Mouse (Mus musculus) liver, postnatal 0 days (tissue): Measurements from ENCODE around the gene Dab1. TPM values are rescaled to one million over a fixed set of nuclear protein-coding genes. Genes with fewer than 3 reads are reported as not detected.

ENCODE experiments used
- ATAC-seq: fragments of 200-750 bp; cut with Nextera tagmentation; 2 replicates; pipeline ENCODE4 v1.8.0; 2017; ENCODE audit warnings: mild to moderate bottlenecking, moderate library complexity
- DNase-seq: peaks from one replicate; pipeline ENCODE4 v3.0.0-alpha.2; 2016
- H3K27ac ChIP-seq: fragments of 300-500 bp; sonication (generic); 2 replicates; pipeline ENCODE4 v1.5.1; 2014; ENCODE audit warnings: antibody characterized with exemption, moderate library complexity, mild to moderate bottlenecking, low read depth
- H3K27me3 ChIP-seq: fragments of 300-500 bp; sonication (generic); 2 replicates; pipeline ENCODE4 v1.6.1; 2014; ENCODE audit warnings: low read length, control low read depth, mixed read lengths; ENCODE audit not compliant: insufficient read depth
- H3K36me3 ChIP-seq: fragments of 300-500 bp; sonication (generic); replicated peaks from 2 replicates; pipeline ENCODE4 v1.6.1; 2014; ENCODE audit warnings: mild to moderate bottlenecking, control low read depth, low read length, moderate library complexity, mixed read lengths; ENCODE audit not compliant: insufficient read depth
- H3K4me1 ChIP-seq: fragments of 300-500 bp; sonication (generic); 2 replicates; pipeline ENCODE4 v1.6.1; 2014; ENCODE audit warnings: antibody characterized with exemption, mild to moderate bottlenecking, control low read depth; ENCODE audit not compliant: insufficient read depth
- H3K4me2 ChIP-seq: fragments of 300-500 bp; sonication (generic); 2 replicates; pipeline ENCODE4 v1.6.1; 2014; ENCODE audit warnings: low read depth, mild to moderate bottlenecking, low read length, moderate library complexity, mixed read lengths
- H3K4me3 ChIP-seq: fragments of 300-500 bp; sonication (generic); 2 replicates; pipeline ENCODE4 v1.5.1; 2014; ENCODE audit warnings: low read depth, low read length
- H3K9ac ChIP-seq: fragments of 300-500 bp; sonication (generic); replicated peaks from 2 replicates; pipeline ENCODE4 v1.6.1; 2014; ENCODE audit warnings: mild to moderate bottlenecking, moderate library complexity
- H3K9me3 ChIP-seq: fragments of 300-500 bp; sonication (generic); 2 replicates; pipeline ENCODE4 v1.6.1; 2016; ENCODE audit warnings: mild to moderate bottlenecking, control low read depth, low read length, mixed read lengths
- CTCF ChIP-seq: sonication (generic); IDR thresholded peaks from 2 replicates; pipeline ENCODE4 v1.5.1; 2016; ENCODE audit warnings: antibody characterized with exemption, low read depth
- EP300 ChIP-seq: IDR thresholded peaks from 2 replicates; pipeline ENCODE4 v1.6.1; 2016; ENCODE audit warnings: antibody characterized with exemption, low read depth, mild to moderate bottlenecking
- WGBS: fragments of 180-500 bp; shearing (Covaris S2); extraction: QIAGEN DNeasy Blood & Tissue Kit; methylation state at CpG from one replicate; pipeline ENCODE4 v1.1.7; 2014; ENCODE audit not compliant: insufficient replicate concordance; 5-methylcytosine and 5-hydroxymethylcytosine counted together
- polyA plus RNA-seq: library from polyadenylated mRNA; unstranded; fragments of >200 nt; fragmentation: Nextera tagmentation; extraction: Ambion mirVana; gene quantifications from 2 replicates; pipeline ENCODE4 v1.2.1, GENCODE M21; 2015

Dab1 gene
- polyA plus RNA-seq, 1 experiment from 2014 or later = 1.1 TPM

DNA sequence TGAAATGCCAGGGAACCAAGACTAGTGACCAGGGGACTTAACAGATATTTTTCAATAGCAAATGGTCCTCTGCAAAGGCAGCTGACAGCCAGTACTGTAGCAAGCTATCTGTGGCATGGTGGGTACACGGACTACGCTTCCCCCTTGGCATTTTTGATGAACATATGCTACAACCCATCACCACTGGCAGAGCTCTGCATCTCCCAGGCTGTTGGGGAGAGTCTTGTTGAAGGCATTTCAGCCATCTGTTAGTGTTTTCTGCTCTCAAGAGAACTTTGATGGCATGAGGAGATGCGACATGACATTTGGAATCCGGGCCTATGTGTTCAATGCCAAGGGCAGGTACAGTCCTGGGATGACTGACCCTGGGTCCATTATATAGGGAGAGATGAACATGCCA lies 443.2 kb downstream of the Dab1 start:
- H3K27me3 ChIP-seq = no peaks in the 10 kb centered on the region
- no peak overlapping the region for H3K4me2 ChIP-seq
- H3K4me1 ChIP-seq = no peaks in the 10 kb centered on the region
- TF ChIP-seq CTCF = no peak
- no peak for TF ChIP-seq EP300
- no peak for DNase-seq
- no peaks in the 10 kb centered on the region for H3K9me3 ChIP-seq
- no peaks in the 10 kb centered on the region for H3K36me3 ChIP-seq
- H3K9ac ChIP-seq = no peak overlapping the region
- H3K4me3 ChIP-seq = no peak overlapping the region
- 76% methylated on average over 4 of the region's 4 CpGs for WGBS
- ATAC-seq = no peak
- no peak overlapping the region for H3K27ac ChIP-seq

DNA sequence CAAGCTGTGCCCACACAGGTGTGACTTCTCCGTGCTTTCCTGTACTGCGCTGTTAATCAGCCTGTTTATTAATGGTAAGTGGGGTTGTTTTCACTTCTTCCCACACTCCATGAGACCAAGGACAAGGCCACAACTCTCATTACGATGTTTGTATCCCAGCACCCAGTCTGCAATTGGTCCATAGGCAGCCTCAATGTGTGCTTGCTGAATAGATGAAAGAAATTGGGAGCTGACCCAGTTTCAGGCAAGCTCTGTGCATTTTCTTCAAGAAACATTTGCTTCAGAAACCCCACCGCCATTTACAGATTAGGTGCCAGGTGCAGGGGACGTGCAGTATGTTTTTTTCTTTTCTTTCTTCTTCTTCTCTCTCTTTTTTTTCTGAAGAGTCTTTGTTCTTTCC lies 447.7 kb downstream of the Dab1 start:
- H3K27ac ChIP-seq = no peak overlapping the region
- no peak overlapping the region for H3K9ac ChIP-seq
- WGBS = 83% methylated on average over 5 of the region's 5 CpGs
- no peaks in the 10 kb centered on the region for H3K27me3 ChIP-seq
- no peak for DNase-seq
- no peak overlapping the region for H3K4me3 ChIP-seq
- H3K4me1 ChIP-seq = no peaks in the 10 kb centered on the region
- H3K4me2 ChIP-seq = no peak overlapping the region
- no peaks in the 10 kb centered on the region for H3K36me3 ChIP-seq
- no peaks in the 10 kb centered on the region for H3K9me3 ChIP-seq
- no peak for ATAC-seq
- TF ChIP-seq EP300 = no peak
- no peak for TF ChIP-seq CTCF

DNA sequence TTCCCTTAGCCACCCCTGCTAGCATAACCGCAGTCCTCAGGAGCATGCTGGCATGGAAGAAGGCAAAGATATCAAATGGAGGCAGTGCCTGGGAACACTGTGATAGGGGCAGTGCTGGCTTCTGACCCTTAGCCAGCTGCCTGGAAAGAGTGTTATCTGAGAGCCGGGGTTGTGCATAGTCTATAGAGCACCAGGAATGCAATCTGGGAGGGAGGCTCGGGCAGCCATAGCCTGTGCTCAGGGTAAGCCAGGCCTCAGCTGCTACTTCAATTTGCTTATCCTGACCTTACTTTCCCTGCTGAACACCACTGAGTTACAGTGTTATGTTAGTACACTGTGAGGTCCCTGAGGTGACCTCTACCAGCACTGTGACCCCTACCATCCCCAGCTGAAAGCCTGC lies 448.6 kb downstream of the Dab1 start:
- Histone ChIP-seq H3K4me3 (no peak overlapping the region), H3K9ac (no peak overlapping the region), H3K36me3 (no peaks in the 10 kb centered on the region), H3K27me3 (no peaks in the 10 kb centered on the region), H3K9me3 (no peaks in the 10 kb centered on the region), H3K27ac (no peak overlapping the region), H3K4me2 (no peak overlapping the region), H3K4me1 (no peaks in the 10 kb centered on the region)
- DNase-seq (no peak), ATAC-seq (no peak)
- 60% methylated on average over 3 of the region's 3 CpGs for WGBS
- TF ChIP-seq CTCF = no peak
- no peak for TF ChIP-seq EP300

DNA sequence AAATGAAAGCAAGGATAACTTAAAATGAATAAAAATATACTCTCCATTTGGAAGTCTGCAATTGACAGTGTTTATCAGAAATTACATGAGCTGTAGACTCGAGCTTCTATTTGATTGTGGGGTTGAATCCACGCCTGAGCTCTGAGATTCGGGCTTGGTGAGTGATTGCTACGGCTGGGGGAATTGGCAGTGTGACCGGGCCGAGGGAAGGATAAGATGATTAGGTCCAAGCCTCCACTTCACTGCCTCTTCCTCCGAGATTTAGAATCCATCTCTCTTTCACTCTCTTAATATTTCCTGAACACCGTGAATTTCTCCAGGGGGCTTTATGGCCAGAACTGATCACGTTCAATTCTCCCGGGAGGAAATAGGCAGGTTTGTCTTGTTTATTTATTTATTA lies 452.1 kb downstream of the Dab1 start:
- H3K27ac ChIP-seq = no peak overlapping the region
- ATAC-seq = no peak
- 66% methylated on average over 10 of the region's 10 CpGs for WGBS
- no peaks in the 10 kb centered on the region for H3K4me1 ChIP-seq
- H3K36me3 ChIP-seq = no peaks in the 10 kb centered on the region
- no peak overlapping the region for H3K4me2 ChIP-seq
- TF ChIP-seq CTCF (no peak), EP300 (no peak)
- no peak overlapping the region for H3K4me3 ChIP-seq
- DNase-seq = no peak
- H3K9ac ChIP-seq = no peak overlapping the region
- no peaks in the 10 kb centered on the region for H3K9me3 ChIP-seq
- H3K27me3 ChIP-seq = no peaks in the 10 kb centered on the region

GRCm38 (mm10) chr4:104073920-104074459 lies 454.8 kb downstream of the Dab1 start:
- 73% methylated on average over 7 of the region's 7 CpGs for WGBS
- no peak for TF ChIP-seq CTCF
- TF ChIP-seq EP300 = no peak
- no peak overlapping the region for H3K9ac ChIP-seq
- H3K4me1 ChIP-seq = no peaks in the 10 kb centered on the region
- H3K9me3 ChIP-seq = no peaks in the 10 kb centered on the region
- no peak overlapping the region for H3K27ac ChIP-seq
- ATAC-seq = no peak
- DNase-seq = no peak
- no peak overlapping the region for H3K4me2 ChIP-seq
- H3K36me3 ChIP-seq = no peaks in the 10 kb centered on the region
- no peaks in the 10 kb centered on the region for H3K27me3 ChIP-seq
- no peak overlapping the region for H3K4me3 ChIP-seq

- Histone ChIP-seq H3K9me3 (no peaks in the 10 kb centered on the region), H3K9ac (no peak overlapping the region), H3K4me3 (no peak overlapping the region), H3K4me2 (no peak overlapping the region), H3K4me1 (no peaks in the 10 kb centered on the region), H3K27ac (no peak overlapping the region), H3K27me3 (no peaks in the 10 kb centered on the region), H3K36me3 (no peaks in the 10 kb centered on the region)
- no peak for TF ChIP-seq EP300
- TF ChIP-seq CTCF = no peak
- WGBS = 75% methylated on average over 1 of the region's 1 CpGs
- DNase-seq = no peak
- ATAC-seq = no peak
Measured at GRCm38 (mm10) chr4:104077771-104078170, 458.6 kb downstream of the Dab1 start.

- DNase-seq = no peak
- no peak for TF ChIP-seq CTCF
- TF ChIP-seq EP300 = no peak
Measured at GRCm38 (mm10) chr4:104106299-104106698, 487.1 kb downstream of the Dab1 start.

More at GRCm38 (mm10) chr4:104106299-104106698, 487.1 kb downstream of the Dab1 start:
- H3K4me3 ChIP-seq = no peak overlapping the region
- no peaks in the 10 kb centered on the region for H3K9me3 ChIP-seq
- H3K27me3 ChIP-seq = no peaks in the 10 kb centered on the region
- no peak for ATAC-seq
- 53% methylated on average over 6 of the region's 6 CpGs for WGBS
- no peak overlapping the region for H3K9ac ChIP-seq
- no peak overlapping the region for H3K27ac ChIP-seq
- no peaks in the 10 kb centered on the region for H3K4me1 ChIP-seq
- H3K36me3 ChIP-seq = no peaks in the 10 kb centered on the region
- no peak overlapping the region for H3K4me2 ChIP-seq
